Mouse (Mus musculus): ENCODE results near the gene Med17.

Med17 gene

DNA sequence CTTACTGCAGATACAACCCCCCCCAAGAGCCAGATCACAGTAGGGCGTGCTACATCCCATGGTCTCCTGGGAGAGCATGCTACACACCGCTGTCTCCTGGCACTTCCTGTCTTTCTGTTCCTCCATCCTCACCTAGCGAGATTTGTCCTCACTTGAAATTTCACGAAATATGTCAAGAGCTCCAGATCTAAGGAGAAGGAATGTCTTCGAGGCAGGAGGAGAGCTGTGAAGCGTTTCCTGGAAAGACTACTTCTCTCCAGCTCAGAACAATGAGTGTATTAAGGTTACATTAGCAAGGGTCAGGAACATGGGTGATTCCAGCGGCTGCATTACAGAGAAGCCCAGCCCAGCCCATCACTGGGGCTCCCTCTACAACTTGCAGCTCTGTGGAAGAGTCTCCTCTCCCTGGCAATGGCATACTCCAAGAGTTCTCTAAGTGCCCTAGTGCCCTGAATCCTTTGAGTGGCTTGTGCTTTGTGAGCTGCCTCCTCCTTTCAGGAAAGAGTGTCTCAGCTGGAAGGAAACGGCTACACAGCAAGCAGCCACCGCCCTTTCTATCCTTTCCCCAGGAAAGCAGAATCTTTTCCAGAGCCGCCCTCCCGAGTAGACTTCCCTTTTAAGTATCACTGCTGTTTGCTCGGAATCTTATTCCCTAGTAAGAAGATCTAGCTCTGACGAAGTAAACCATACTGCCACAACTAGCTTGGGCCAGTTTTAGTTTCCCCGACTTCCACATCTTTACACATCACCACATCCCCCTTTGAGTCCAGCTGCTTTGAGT is 42.0 kb downstream of the Med17 start:
- no peak for DNase-seq (ENCODE audit: low spot score)

GRCm38 (mm10) chr9:15235986-15236385 is 43.7 kb downstream of the Med17 start:
- DNase-seq (ENCODE audit: low spot score): no peak

- DNase-seq (ENCODE audit: low spot score): no peak
These were observed 46.1 kb downstream of the Med17 start for GRCm38 (mm10) chr9:15233604-15234003.

DNA sequence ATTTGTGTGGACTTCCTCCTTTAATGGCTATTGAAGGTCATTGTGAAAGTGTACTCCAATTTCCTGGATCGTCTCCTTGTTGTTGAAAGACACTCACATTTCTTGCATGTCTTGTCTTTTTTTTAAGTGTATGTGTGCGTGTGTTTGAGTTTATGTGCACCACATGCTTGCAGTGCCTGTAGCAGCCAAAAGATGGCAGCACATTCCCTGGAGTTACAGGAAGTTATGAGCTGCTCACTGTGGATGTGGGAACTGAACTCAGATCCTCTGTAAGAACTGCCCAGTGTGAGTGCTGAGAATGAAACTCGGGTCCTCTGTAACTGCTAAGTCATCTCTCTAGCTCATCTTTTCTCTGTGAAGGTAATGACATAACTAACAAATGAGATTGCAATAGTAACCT is 47.3 kb downstream of the Med17 start:
- DNase-seq (ENCODE audit: low spot score): no peak

GRCm38 (mm10) chr9:15224912-15225311 is 54.8 kb downstream of the Med17 start:
- no peak for DNase-seq (ENCODE audit: low spot score)

DNA sequence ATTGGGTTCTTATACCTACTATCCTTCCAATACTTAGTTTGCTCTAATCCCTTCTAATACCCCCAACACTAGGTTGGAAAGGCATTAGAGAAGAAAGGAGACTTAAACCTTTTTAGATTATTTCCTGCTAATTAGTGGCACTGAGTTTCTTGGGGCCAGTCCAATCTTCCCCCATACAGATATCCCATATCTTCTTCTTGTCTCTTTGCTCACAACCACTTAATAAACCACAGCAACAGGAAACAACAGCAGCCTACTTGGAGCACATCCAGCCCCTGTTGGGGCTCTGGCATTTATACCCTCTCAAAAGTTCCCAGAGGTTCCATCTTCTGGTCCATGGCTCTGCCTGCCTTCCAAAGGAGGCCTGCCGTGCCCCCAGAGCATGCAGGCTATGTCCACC is 66.0 kb downstream of the Med17 start:
- no peak for DNase-seq (ENCODE audit: low spot score)

DNA sequence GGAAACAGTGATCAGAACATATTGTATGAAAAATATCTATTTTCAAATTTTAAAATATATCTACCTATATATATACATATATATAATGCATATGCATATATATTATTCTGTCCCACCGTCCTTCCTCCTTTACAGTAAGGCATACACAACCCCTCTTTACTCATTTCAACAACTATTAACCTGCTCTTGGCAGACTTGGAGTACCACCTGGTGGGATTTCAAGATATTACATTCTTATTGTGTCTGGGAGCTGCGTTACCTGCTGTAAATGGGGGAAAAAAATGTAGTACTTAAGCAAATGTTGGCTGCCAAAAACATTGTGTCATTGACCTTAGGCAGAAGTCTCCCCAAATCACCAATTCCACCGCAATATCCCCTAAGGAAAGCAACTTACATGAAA is 67.9 kb downstream of the Med17 start:
- DNase-seq (ENCODE audit: low spot score): no peak
